Mouse (Mus musculus) hindbrain, embryonic 14.5 days (tissue): Measurements from ENCODE around the gene Mrc1. TPM values are rescaled to one million over a fixed set of nuclear protein-coding genes. Genes with fewer than 3 reads are reported as not detected.

Source experiments
- ATAC-seq: fragments of 200-750 bp; cut with Nextera tagmentation; 2 replicates; pipeline ENCODE4 v1.8.0; 2017; ENCODE audit warnings: moderate number of reproducible peaks, mild to moderate bottlenecking, moderate TSS enrichment, moderate library complexity; ENCODE audit not compliant: low FRiP score
- DNase-seq: peaks from one replicate; pipeline ENCODE4 v3.0.0-alpha.2; 2015; ENCODE audit warnings: low spot score
- H3K27ac ChIP-seq: fragments of 300-500 bp; sonication (generic); 2 replicates; pipeline ENCODE4 v1.5.1; 2014; ENCODE audit warnings: mild to moderate bottlenecking, moderate library complexity
- H3K27me3 ChIP-seq: fragments of 300-500 bp; sonication (generic); 2 replicates; pipeline ENCODE4 v1.6.1; 2014; ENCODE audit warnings: mild to moderate bottlenecking, low read length, mixed read lengths; ENCODE audit not compliant: control insufficient read depth, insufficient read depth
- H3K36me3 ChIP-seq: fragments of 300-500 bp; sonication (generic); replicated peaks from 2 replicates; pipeline ENCODE4 v1.6.1; 2014; ENCODE audit not compliant: control insufficient read depth, insufficient read depth
- H3K4me1 ChIP-seq: fragments of 300-500 bp; sonication (generic); replicated peaks from 2 replicates; pipeline ENCODE4 v1.6.1; 2014; ENCODE audit warnings: antibody characterized with exemption, low read length, mixed read lengths; ENCODE audit not compliant: control insufficient read depth, insufficient read depth
- H3K4me2 ChIP-seq: fragments of 300-500 bp; sonication (generic); replicated peaks from 2 replicates; pipeline ENCODE4 v1.6.1; 2014; ENCODE audit warnings: mild to moderate bottlenecking, moderate library complexity
- H3K4me3 ChIP-seq: fragments of 300-500 bp; sonication (generic); replicated peaks from 2 replicates; pipeline ENCODE4 v1.5.1; 2014; ENCODE audit warnings: mild to moderate bottlenecking, low read length
- H3K9ac ChIP-seq: fragments of 300-500 bp; sonication (generic); 2 replicates; pipeline ENCODE4 v1.6.1; 2014
- H3K9me3 ChIP-seq: fragments of 300-500 bp; sonication (generic); 2 replicates; pipeline ENCODE4 v1.6.1; 2016; ENCODE audit warnings: low read length; ENCODE audit not compliant: control insufficient read depth
- WGBS: fragments of 180-500 bp; shearing (Covaris S2); extraction: QIAGEN DNeasy Blood & Tissue Kit; methylation state at CpG from one replicate; pipeline ENCODE4 v1.1.7; 2014; 5-methylcytosine and 5-hydroxymethylcytosine counted together
- microRNA counts: library from miRNA; unstranded; fragments of <30 nt; microRNA quantifications from one replicate; lab custom pipeline; 2016
- microRNA-seq: library from miRNA; unstranded; fragments of <30 nt; microRNA quantifications from one replicate; pipeline ENCODE4, GENCODE M21; 2016
- polyA plus RNA-seq: library from polyadenylated mRNA; unstranded; fragments of >200 nt; fragmentation: Nextera tagmentation; extraction: Ambion mirVana; gene quantifications from 2 replicates; pipeline ENCODE4 v1.2.1, GENCODE M21; 2014

Gene Mrc1
- polyA plus RNA-seq, 1 experiment from 2014 or later = 7.0 TPM

DNA sequence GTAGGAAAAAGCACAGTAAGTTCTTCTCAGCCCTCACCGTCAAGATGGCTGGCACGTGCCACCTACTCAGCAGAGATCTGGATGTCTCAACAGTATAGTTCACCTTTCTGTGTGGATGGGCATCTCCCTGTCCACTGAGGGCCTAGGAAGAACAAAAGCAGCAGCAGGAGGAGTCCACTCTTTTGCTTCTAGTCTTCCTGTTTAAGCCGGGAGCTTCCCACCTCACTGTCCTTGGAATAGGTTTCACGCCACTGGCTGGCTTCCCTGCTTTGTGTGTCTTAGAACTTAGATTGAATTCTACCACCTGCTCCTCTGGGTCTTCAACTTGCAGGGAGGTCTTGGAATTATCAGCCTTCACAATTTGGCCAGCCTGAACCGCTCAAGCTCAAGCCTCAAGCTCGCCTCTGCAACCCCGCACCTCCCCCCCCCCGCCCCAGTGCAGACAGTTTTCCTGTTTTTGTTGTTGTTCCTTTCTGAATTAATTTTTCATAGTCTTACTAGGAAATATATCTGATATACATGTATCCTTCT lies 113.2 kb downstream of the Mrc1 start:
- no peak overlapping the region for H3K27ac ChIP-seq
- no peak overlapping the region for H3K9ac ChIP-seq
- H3K4me3 ChIP-seq = no peak overlapping the region
- no peak overlapping the region for H3K4me2 ChIP-seq
- 90% methylated on average over 8 of the region's 8 CpGs for WGBS
- ATAC-seq (peak; percentile 53; the same call in 1 of the 2 replicates), DNase-seq (no peak)
- no peaks in the 10 kb centered on the region for H3K27me3 ChIP-seq
- H3K36me3 ChIP-seq = no peaks in the 10 kb centered on the region
- H3K9me3 ChIP-seq = no peaks in the 10 kb centered on the region
- no peaks in the 10 kb centered on the region for H3K4me1 ChIP-seq

MicroRNAs within 50 kb of the gene (microRNA counts, 519-probe panel; counts per million panel counts)
- microRNA mmu-miR-511 (lab: Ali Mortazavi, UCI) = not detected

Small RNA genes within 50 kb of the gene (microRNA-seq; reads per million reads assigned to microRNA genes)
- 3.7 reads per million, percentile 16 among the genes with 10 or more reads in this experiment for gene Mir511

Other genes with a start within 250 kb of the Mrc1 start
- 89.4 and 97.6 TPM in 2 replicates for gene Hacd1, start 173.3 kb upstream of the Mrc1 start, polyA plus RNA-seq
- gene Stam, start 155.3 kb upstream of the Mrc1 start, polyA plus RNA-seq = 134 and 162 TPM in 2 replicates
- 0.21 and 0.26 TPM in 2 replicates for gene Tmem236, start 54.9 kb upstream of the Mrc1 start, polyA plus RNA-seq
- 5.0 and 5.9 TPM in 2 replicates for gene Slc39a12, start 158.9 kb downstream of the Mrc1 start, polyA plus RNA-seq